Mouse (Mus musculus) liver, adult 2 months (tissue): ENCODE measurements around the gene Galntl6. TPM values are rescaled to one million over a fixed set of nuclear protein-coding genes. Genes with fewer than 3 reads are reported as not detected.

Experiments
- DNase-seq: peaks from one replicate; pipeline ENCODE4 v3.0.0-alpha.2; 2011; ENCODE audit warnings: low read depth, low spot score; ENCODE audit errors: extremely low read depth
- H3K27ac ChIP-seq: fragments of 200-500 bp; replicated peaks from 2 replicates; pipeline ENCODE4 v1.5.1; 2012; ENCODE audit warnings: low read depth, mild to moderate bottlenecking, control low read depth, inconsistent platforms, low read length; ENCODE audit not compliant: insufficient read depth
- H3K27me3 ChIP-seq: fragments of 200-500 bp; 2 replicates; pipeline ENCODE4 v1.6.1; 2012; ENCODE audit warnings: mild to moderate bottlenecking, moderate library complexity, low read length, inconsistent platforms; ENCODE audit not compliant: control insufficient read depth, insufficient read depth
- H3K36me3 ChIP-seq: fragments of 200-500 bp; 2 replicates; pipeline ENCODE4 v1.6.1; 2012; ENCODE audit warnings: low read length, inconsistent platforms; ENCODE audit not compliant: control insufficient read depth, insufficient read depth
- H3K4me1 ChIP-seq: fragments of 200-500 bp; 2 replicates; pipeline ENCODE4 v1.6.1; 2011; ENCODE audit warnings: low read length; ENCODE audit not compliant: control insufficient read depth, insufficient read depth
- H3K4me3 ChIP-seq: fragments of 200-500 bp; 2 replicates; pipeline ENCODE4 v1.5.1; 2011; ENCODE audit warnings: low read depth, mild to moderate bottlenecking, control low read depth, low read length, moderate library complexity; ENCODE audit not compliant: insufficient read depth
- H3K79me2 ChIP-seq: fragments of 200-500 bp; 2 replicates; pipeline ENCODE4 v1.6.1; 2012; ENCODE audit warnings: inconsistent platforms, mild to moderate bottlenecking, low read length, moderate library complexity; ENCODE audit not compliant: control insufficient read depth, insufficient read depth
- H3K9ac ChIP-seq: fragments of 200-500 bp; 2 replicates; pipeline ENCODE4 v1.6.1; 2012; ENCODE audit warnings: low read depth, mild to moderate bottlenecking, control low read depth, inconsistent platforms, low read length
- CTCF ChIP-seq: fragments of 200-500 bp; IDR thresholded peaks from 2 replicates; pipeline ENCODE4 v1.5.1; 2011; ENCODE audit warnings: low read depth, low read length, control low read depth
- POLR2A ChIP-seq: fragments of 200-500 bp; IDR thresholded peaks from 2 replicates; pipeline ENCODE4 v1.6.1; 2011; ENCODE audit warnings: low read length, control low read depth; ENCODE audit not compliant: insufficient read depth; ENCODE audit errors: extremely low read depth
- WGBS: fragments of 180-500 bp; shearing (Covaris S2); methylation state at CpG from one replicate; pipeline ENCODE4 v1.1.7; 2018; 5-methylcytosine and 5-hydroxymethylcytosine counted together
- polyA plus RNA-seq: library from polyadenylated mRNA; depleted of rRNA; stranded (reverse); fragments of >200 nt; gene quantifications from 2 replicates; pipeline ENCODE4 v1.2.3, GENCODE M21; 2012
- total RNA-seq: library from RNA; depleted of rRNA; stranded (reverse); fragments of >200 nt; gene quantifications from 2 replicates; pipeline ENCODE4 v1.2.3, GENCODE M21; 2014

Galntl6 gene
- total and polyA plus RNA-seq, 2 experiments, result not detected

GRCm38 (mm10) chr8:57939177-57939855, 973.1 kb downstream of the Galntl6 start:
- 21% methylated on average over 8 of the region's 8 CpGs for WGBS
- no peak overlapping the region for H3K4me3 ChIP-seq
- H3K27me3 ChIP-seq, result no peaks in the 10 kb centered on the region
- no peaks in the 10 kb centered on the region for H3K36me3 ChIP-seq
- DNase-seq, result peak; percentile 24
- no peaks in the 10 kb centered on the region for H3K79me2 ChIP-seq
- no peaks in the 10 kb centered on the region; the same call in 1 of the 2 replicates for H3K4me1 ChIP-seq
- TF ChIP-seq POLR2A (no peak), CTCF (peak; percentile 43)
- no peak overlapping the region for H3K27ac ChIP-seq
- H3K9ac ChIP-seq, result no peak overlapping the region

- Histone ChIP-seq H3K4me3 (no peak overlapping the region), H3K36me3 (no peaks in the 10 kb centered on the region), H3K4me1 (no peaks in the 10 kb centered on the region), H3K27ac (no peak overlapping the region), H3K27me3 (no peaks in the 10 kb centered on the region), H3K79me2 (no peaks in the 10 kb centered on the region), H3K9ac (no peak overlapping the region)
- 71% methylated on average over 6 of the region's 6 CpGs for WGBS
- TF ChIP-seq CTCF (no peak), POLR2A (no peak)
- DNase-seq, result no peak
Observed at GRCm38 (mm10) chr8:57927074-57927473, 985.4 kb downstream of the Galntl6 start.

DNA sequence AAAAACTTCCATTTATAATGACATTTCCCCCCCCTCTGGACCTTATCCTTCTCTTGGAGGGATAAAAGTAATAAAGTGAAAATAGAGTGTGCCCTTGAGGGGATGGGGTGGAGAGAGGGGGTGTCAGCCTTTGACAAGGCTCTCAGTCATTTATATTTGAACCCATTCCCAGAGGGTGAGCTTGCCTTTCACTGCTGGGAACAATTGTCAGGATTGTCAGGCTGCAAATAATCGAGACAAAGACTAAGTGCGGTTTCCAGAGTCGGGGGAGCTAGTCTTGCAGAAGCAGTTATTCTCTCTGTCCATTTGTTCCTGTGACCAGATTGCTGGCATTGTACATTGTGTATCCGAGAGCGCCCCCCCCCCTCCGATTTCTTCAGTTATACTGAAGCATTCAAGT, 988.9 kb downstream of the Galntl6 start:
- no peaks in the 10 kb centered on the region for H3K27me3 ChIP-seq
- 82% methylated on average over 6 of the region's 6 CpGs for WGBS

GRCm38 (mm10) chr8:57923130-57923529, 989.3 kb downstream of the Galntl6 start:
- no peak for DNase-seq
- H3K36me3 ChIP-seq, result no peaks in the 10 kb centered on the region
- no peak overlapping the region for H3K27ac ChIP-seq
- no peak overlapping the region for H3K4me3 ChIP-seq
- TF ChIP-seq POLR2A, result no peak
- no peak for TF ChIP-seq CTCF
- WGBS, result 76% methylated on average over 6 of the region's 6 CpGs
- H3K4me1 ChIP-seq, result no peaks in the 10 kb centered on the region
- no peaks in the 10 kb centered on the region for H3K79me2 ChIP-seq
- H3K27me3 ChIP-seq, result no peaks in the 10 kb centered on the region
- no peak overlapping the region for H3K9ac ChIP-seq

More for the DNA sequence above, 988.9 kb downstream of the Galntl6 start:
- Histone ChIP-seq H3K4me1 (no peaks in the 10 kb centered on the region), H3K36me3 (no peaks in the 10 kb centered on the region), H3K9ac (no peak overlapping the region), H3K27ac (no peak overlapping the region), H3K79me2 (no peaks in the 10 kb centered on the region), H3K4me3 (no peak overlapping the region)
- no peak for DNase-seq
- no peak for TF ChIP-seq POLR2A
- no peak for TF ChIP-seq CTCF

- TF ChIP-seq POLR2A (no peak), CTCF (no peak)
Observed at GRCm38 (mm10) chr8:57922214-57923070, 990.0 kb downstream of the Galntl6 start.

More at GRCm38 (mm10) chr8:57922214-57923070, 990.0 kb downstream of the Galntl6 start:
- Histone ChIP-seq H3K4me1 (no peaks in the 10 kb centered on the region), H3K36me3 (no peaks in the 10 kb centered on the region), H3K9ac (no peak overlapping the region), H3K27me3 (no peaks in the 10 kb centered on the region), H3K79me2 (no peaks in the 10 kb centered on the region), H3K4me3 (no peak overlapping the region), H3K27ac (no peak overlapping the region)
- 80% methylated on average over 6 of the region's 6 CpGs for WGBS
- no peak for DNase-seq
